Mouse (Mus musculus): ENCODE data around the gene Capn8. TPM values are rescaled to one million over a fixed set of nuclear protein-coding genes. Genes with fewer than 3 reads are reported as not detected.

Capn8 gene
- polyA plus RNA-seq (2015; fragmentation: Nextera tagmentation; extraction: Ambion mirVana) = 0.05 TPM in 1 of 2 replicates, not detected in the other

GRCm38 (mm10) chr1:182564408-182565120 is at the start of gene Capn8:
Gene Capn8 (plus strand): TSS chr1:182565007.
- Histone ChIP-seq H3K27ac (ENCODE audit: low read length) (no peak within 1 kb of the TSS), H3K4me1 (ENCODE audit: control insufficient read depth, low read depth, low read length) (no peaks in the 10 kb centered on the region; the same call in 1 of the 2 replicates), H3K4me3 (ENCODE audit: low read depth, low read length) (no peak within 1 kb of the TSS), H3K4me2 (ENCODE audit: low read depth, low read length) (no peak within 1 kb of the TSS), H3K27me3 (ENCODE audit: control insufficient read depth, insufficient read depth, low read depth, low read length) (no peaks in the 10 kb centered on the region), H3K9me3 (replicated peaks; ENCODE audit: control insufficient read depth, low read length) (no peaks in the 10 kb centered on the region), H3K36me3 (ENCODE audit: control insufficient read depth, insufficient read depth) (no peaks in the 10 kb centered on the region), H3K9ac (ENCODE audit: low read depth, low read length) (no peak within 1 kb of the TSS)
- WGBS (ENCODE audit: insufficient replicate concordance) = 53% methylated on average over 5 of the region's 5 CpGs
- no peak for ATAC-seq (ENCODE audit: low read depth)

- ATAC-seq (ENCODE audit: low read depth) = peak; percentile 87
- H3K4me1 ChIP-seq (ENCODE audit: control insufficient read depth, low read depth, low read length) = no peaks in the 10 kb centered on the region
- H3K9me3 ChIP-seq (replicated peaks; ENCODE audit: control insufficient read depth, low read length) = no peaks in the 10 kb centered on the region
- peak within 1 kb of the TSS; percentile 66 for H3K9ac ChIP-seq (ENCODE audit: low read depth, low read length)
- under 1% methylated on average over 71 of the region's 84 CpGs for WGBS (ENCODE audit: insufficient replicate concordance)
- peak within 1 kb of the TSS; percentile 65 for H3K27ac ChIP-seq (ENCODE audit: low read length)
- peaks cover 22% of the 10 kb centered on the region for H3K27me3 ChIP-seq (ENCODE audit: control insufficient read depth, insufficient read depth, low read depth, low read length)
- H3K4me2 ChIP-seq (ENCODE audit: low read depth, low read length) = peak within 1 kb of the TSS; percentile 62
- H3K4me3 ChIP-seq (ENCODE audit: low read depth, low read length) = peak within 1 kb of the TSS; percentile 64
- H3K36me3 ChIP-seq (ENCODE audit: control insufficient read depth, insufficient read depth) = no peaks in the 10 kb centered on the region
Measured at GRCm38 (mm10) chr1:182516758-182517676, 47.8 kb upstream of the Capn8 start, which contains the start of gene Capn2. Gene Capn2 (minus strand): TSS chr1:182517608.

GRCm38 (mm10) chr1:182517677-182518011 is 47.2 kb upstream of the Capn8 start:
- WGBS (ENCODE audit: insufficient replicate concordance) = 2% methylated on average over 10 of the region's 10 CpGs
- peak overlapping the region; percentile 66 for H3K9ac ChIP-seq (ENCODE audit: low read depth, low read length)
- H3K9me3 ChIP-seq (replicated peaks; ENCODE audit: control insufficient read depth, low read length) = no peaks in the 10 kb centered on the region
- H3K4me2 ChIP-seq (ENCODE audit: low read depth, low read length) = peak overlapping the region; percentile 62
- peaks cover 22% of the 10 kb centered on the region for H3K27me3 ChIP-seq (ENCODE audit: control insufficient read depth, insufficient read depth, low read depth, low read length)
- no peaks in the 10 kb centered on the region for H3K4me1 ChIP-seq (ENCODE audit: control insufficient read depth, low read depth, low read length)
- no peaks in the 10 kb centered on the region for H3K36me3 ChIP-seq (ENCODE audit: control insufficient read depth, insufficient read depth)
- ATAC-seq (ENCODE audit: low read depth) = peak; percentile 11; the same call in 1 of the 2 replicates
- H3K4me3 ChIP-seq (ENCODE audit: low read depth, low read length) = peak overlapping the region; percentile 64
- no peak overlapping the region for H3K27ac ChIP-seq (ENCODE audit: low read length)

GRCm38 (mm10) chr1:182518143-182518680 is 46.6 kb upstream of the Capn8 start:
- Histone ChIP-seq H3K9me3 (replicated peaks; ENCODE audit: control insufficient read depth, low read length) (no peaks in the 10 kb centered on the region), H3K4me2 (ENCODE audit: low read depth, low read length) (no peak overlapping the region)
- WGBS (ENCODE audit: insufficient replicate concordance) = 65% methylated on average over 10 of the region's 10 CpGs

GRCm38 (mm10) chr1:182518811-182519210 is 46.0 kb upstream of the Capn8 start:
- Histone ChIP-seq H3K27me3 (ENCODE audit: control insufficient read depth, insufficient read depth, low read depth, low read length) (peaks cover 22% of the 10 kb centered on the region), H3K9ac (ENCODE audit: low read depth, low read length) (no peak overlapping the region), H3K4me1 (ENCODE audit: control insufficient read depth, low read depth, low read length) (no peaks in the 10 kb centered on the region), H3K27ac (ENCODE audit: low read length) (no peak overlapping the region), H3K4me2 (ENCODE audit: low read depth, low read length) (no peak overlapping the region), H3K4me3 (ENCODE audit: low read depth, low read length) (no peak overlapping the region), H3K36me3 (ENCODE audit: control insufficient read depth, insufficient read depth) (no peaks in the 10 kb centered on the region), H3K9me3 (replicated peaks; ENCODE audit: control insufficient read depth, low read length) (no peaks in the 10 kb centered on the region)
- WGBS (ENCODE audit: insufficient replicate concordance) = 67% methylated on average over 6 of the region's 6 CpGs
- ATAC-seq (ENCODE audit: low read depth) = no peak

More at GRCm38 (mm10) chr1:182518143-182518680, 46.6 kb upstream of the Capn8 start:
- H3K27ac ChIP-seq (ENCODE audit: low read length) = no peak overlapping the region
- no peak for ATAC-seq (ENCODE audit: low read depth)
- H3K4me1 ChIP-seq (ENCODE audit: control insufficient read depth, low read depth, low read length) = no peaks in the 10 kb centered on the region
- H3K4me3 ChIP-seq (ENCODE audit: low read depth, low read length) = no peak overlapping the region
- no peaks in the 10 kb centered on the region for H3K36me3 ChIP-seq (ENCODE audit: control insufficient read depth, insufficient read depth)
- H3K9ac ChIP-seq (ENCODE audit: low read depth, low read length) = no peak overlapping the region
- H3K27me3 ChIP-seq (ENCODE audit: control insufficient read depth, insufficient read depth, low read depth, low read length) = peaks cover 22% of the 10 kb centered on the region

GRCm38 (mm10) chr1:182519341-182519740 is 45.5 kb upstream of the Capn8 start:
- H3K27me3 ChIP-seq (ENCODE audit: control insufficient read depth, insufficient read depth, low read depth, low read length) = peaks cover 22% of the 10 kb centered on the region
- H3K4me2 ChIP-seq (ENCODE audit: low read depth, low read length) = no peak overlapping the region
- H3K36me3 ChIP-seq (ENCODE audit: control insufficient read depth, insufficient read depth) = no peaks in the 10 kb centered on the region
- no peaks in the 10 kb centered on the region for H3K9me3 ChIP-seq (replicated peaks; ENCODE audit: control insufficient read depth, low read length)
- H3K27ac ChIP-seq (ENCODE audit: low read length) = no peak overlapping the region
- H3K4me3 ChIP-seq (ENCODE audit: low read depth, low read length) = no peak overlapping the region
- no peak overlapping the region for H3K9ac ChIP-seq (ENCODE audit: low read depth, low read length)
- WGBS (ENCODE audit: insufficient replicate concordance) = 63% methylated on average over 5 of the region's 5 CpGs
- H3K4me1 ChIP-seq (ENCODE audit: control insufficient read depth, low read depth, low read length) = no peaks in the 10 kb centered on the region
- ATAC-seq (ENCODE audit: low read depth) = no peak

DNA sequence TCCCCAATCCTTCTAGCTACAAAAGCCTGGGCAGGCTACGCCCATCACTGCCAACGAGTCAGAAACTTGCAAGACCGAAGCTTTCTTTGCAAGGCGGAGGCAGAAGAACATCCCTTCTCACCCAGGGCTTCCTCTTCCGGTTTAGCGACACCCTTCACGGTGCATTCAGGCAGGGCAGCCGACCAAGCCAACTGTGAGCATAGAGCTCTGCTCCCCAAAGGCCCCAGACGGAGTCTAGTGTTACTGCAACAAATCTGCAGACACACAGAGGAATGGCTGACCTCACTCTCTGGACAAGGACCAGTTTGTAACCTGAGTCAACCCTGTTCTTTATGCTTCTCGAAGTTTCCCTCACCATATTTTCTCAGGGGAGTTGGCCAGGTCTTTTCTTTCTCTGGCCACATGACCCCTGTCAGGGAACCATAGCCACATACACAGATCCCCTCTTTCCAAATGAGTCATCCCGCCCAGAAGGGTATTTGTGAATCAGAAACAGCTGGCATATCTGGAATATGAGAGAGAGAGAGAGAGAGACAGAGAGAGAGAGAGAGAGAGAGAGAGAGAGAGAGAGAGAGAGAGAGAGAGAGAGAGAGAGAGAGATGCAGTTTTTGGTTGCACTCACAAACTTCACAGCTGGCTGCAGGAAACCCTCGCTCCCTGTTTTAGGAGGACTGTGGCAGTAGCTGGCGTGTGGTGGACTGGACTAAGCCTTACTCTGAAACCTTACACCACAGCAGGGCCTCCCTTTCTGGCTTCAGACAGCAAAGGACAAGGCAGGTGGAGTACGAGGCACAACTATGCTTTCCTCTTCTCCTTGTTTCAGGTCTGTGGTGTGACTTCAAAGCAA is 44.5 kb upstream of the Capn8 start:
- no peak overlapping the region for H3K9ac ChIP-seq (ENCODE audit: low read depth, low read length)
- no peak overlapping the region for H3K27ac ChIP-seq (ENCODE audit: low read length)

DNA sequence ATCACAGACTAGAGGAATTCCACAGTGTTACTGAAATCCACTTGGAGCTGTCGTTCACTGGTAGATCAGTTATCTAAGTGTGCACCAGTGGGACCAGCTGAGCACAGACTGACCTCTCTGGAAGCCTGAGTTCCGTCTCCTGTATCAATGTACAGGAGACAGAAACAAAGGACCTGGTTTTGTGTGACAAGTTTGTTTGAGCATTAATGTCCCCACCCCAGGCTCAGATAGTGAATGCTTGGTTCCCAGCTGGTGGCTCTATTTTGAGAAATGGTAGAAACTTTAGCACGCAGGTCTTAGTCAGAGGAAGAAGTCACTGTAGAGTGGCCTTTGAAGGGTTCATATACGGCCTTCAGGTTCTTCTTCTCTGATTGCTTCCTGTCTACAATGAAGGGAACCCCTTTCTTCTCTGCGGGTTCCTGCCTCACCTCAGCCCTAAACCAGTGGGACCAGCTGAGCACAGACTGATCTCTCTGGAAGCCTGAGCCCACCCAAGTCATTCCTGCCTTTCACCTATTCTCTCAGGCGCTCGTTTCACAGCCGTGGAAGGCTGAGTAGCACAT is 43.8 kb upstream of the Capn8 start:
- Histone ChIP-seq H3K9ac (ENCODE audit: low read depth, low read length) (no peak overlapping the region), H3K4me2 (ENCODE audit: low read depth, low read length) (no peak overlapping the region), H3K9me3 (replicated peaks; ENCODE audit: control insufficient read depth, low read length) (no peaks in the 10 kb centered on the region), H3K4me1 (ENCODE audit: control insufficient read depth, low read depth, low read length) (no peaks in the 10 kb centered on the region), H3K36me3 (ENCODE audit: control insufficient read depth, insufficient read depth) (no peaks in the 10 kb centered on the region), H3K27me3 (ENCODE audit: control insufficient read depth, insufficient read depth, low read depth, low read length) (peaks cover 22% of the 10 kb centered on the region), H3K27ac (ENCODE audit: low read length) (no peak overlapping the region), H3K4me3 (ENCODE audit: low read depth, low read length) (no peak overlapping the region)
- 52% methylated on average over 8 of the region's 8 CpGs for WGBS (ENCODE audit: insufficient replicate concordance)
- no peak for ATAC-seq (ENCODE audit: low read depth)

More for the DNA sequence above, 44.5 kb upstream of the Capn8 start:
- WGBS (ENCODE audit: insufficient replicate concordance) = 27% methylated on average over 14 of the region's 14 CpGs
- Histone ChIP-seq H3K4me2 (ENCODE audit: low read depth, low read length) (no peak overlapping the region), H3K9me3 (replicated peaks; ENCODE audit: control insufficient read depth, low read length) (no peaks in the 10 kb centered on the region), H3K4me3 (ENCODE audit: low read depth, low read length) (no peak overlapping the region), H3K27me3 (ENCODE audit: control insufficient read depth, insufficient read depth, low read depth, low read length) (peaks cover 22% of the 10 kb centered on the region), H3K4me1 (ENCODE audit: control insufficient read depth, low read depth, low read length) (no peaks in the 10 kb centered on the region), H3K36me3 (ENCODE audit: control insufficient read depth, insufficient read depth) (no peaks in the 10 kb centered on the region)
- ATAC-seq (ENCODE audit: low read depth) = no peak

Measured in liver, embryonic 16.5 days (tissue).